8 mouse cellular contexts compared by ENCODE assay signal in genomic region chr11:19849347-19849811, GRCm38 (mm10).
DNase-seq lines count a peak whose midpoint lies in the region; ATAC-seq and TF ChIP-seq lines count a peak whose summit lies in the region.

No protein-coding gene starts in this region.

- no peaks in the 10 kb centered on the region for H3K9me3 ChIP-seq in kidney, embryonic 14.5 days (ENCODE audit: control insufficient read depth, low read length)
- no peaks in the 10 kb centered on the region for H3K9me3 ChIP-seq in limb, embryonic 15.5 days

- TF ChIP-seq POLR2A in embryonic fibroblast, embryonic 13.5 days (IDR thresholded peaks at IDR 0.05; ENCODE audit: low read depth, low read length), result no peak

- H3K27ac ChIP-seq in kidney, embryonic 14.5 days (ENCODE audit: low read depth, low read length), result no peak overlapping the region
- H3K27ac ChIP-seq in embryonic fibroblast, embryonic 13.5 days (ENCODE audit: insufficient read depth, low read length), result peak overlapping the region; percentile 46
- peak overlapping the region; percentile 75 for H3K27ac ChIP-seq in limb, embryonic 15.5 days

- DNase-seq in kidney, adult 18-20 months, result peak; percentile 31
- peak; percentile 72 for DNase-seq in NIH3T3 (ENCODE audit: low read depth)
- no peak for DNase-seq in left cerebral cortex, postnatal 10 days (ENCODE audit: extremely low spot score in 1 of 2, low spot score in 2 of 2)
- no peak for DNase-seq in frontal cortex, adult 2 months (ENCODE audit: extremely low spot score in 1 of 2, low spot score in 1 of 2)
- DNase-seq in heart, adult 9 months (ENCODE audit: low spot score in 2 of 2), result no peak

- no peak for TF ChIP-seq CTCF in embryonic fibroblast, embryonic 13.5 days (IDR thresholded peaks at IDR 0.05; ENCODE audit: borderline replicate concordance, insufficient read depth, low read length)

- no peak overlapping the region for H3K4me2 ChIP-seq in kidney, embryonic 14.5 days (replicated peaks; ENCODE audit: low read depth, low read length)
- H3K4me2 ChIP-seq in limb, embryonic 15.5 days, result no peak overlapping the region

- H3K36me3 ChIP-seq in kidney, embryonic 14.5 days (ENCODE audit: control insufficient read depth, insufficient read depth, low read length), result no peaks in the 10 kb centered on the region
- H3K36me3 ChIP-seq in limb, embryonic 15.5 days, result no peaks in the 10 kb centered on the region

- H3K9ac ChIP-seq in kidney, embryonic 14.5 days (ENCODE audit: low read depth, low read length), result no peak overlapping the region
- H3K9ac ChIP-seq in limb, embryonic 15.5 days, result no peak overlapping the region

- H3K27me3 ChIP-seq in kidney, embryonic 14.5 days (ENCODE audit: control insufficient read depth, insufficient read depth, low read length), result no peaks in the 10 kb centered on the region
- H3K27me3 ChIP-seq in limb, embryonic 15.5 days, result no peaks in the 10 kb centered on the region

- peaks cover 6% of the 10 kb centered on the region; the same call in 1 of the 2 replicates for H3K4me1 ChIP-seq in kidney, embryonic 14.5 days (ENCODE audit: control insufficient read depth, insufficient read depth, low read length)
- H3K4me1 ChIP-seq in embryonic fibroblast, embryonic 13.5 days (ENCODE audit: control insufficient read depth, insufficient read depth, low read length), result peaks cover 11% of the 10 kb centered on the region
- H3K4me1 ChIP-seq in limb, embryonic 15.5 days, result peaks cover 22% of the 10 kb centered on the region

- WGBS in kidney, embryonic 14.5 days, result 46% methylated on average over 4 of the region's 4 CpGs
- WGBS in limb, embryonic 15.5 days, result 27% methylated on average over 4 of the region's 4 CpGs

- intact Hi-C loops in left cerebral cortex, postnatal 10 days (cut with DNase I), result no loop called here

- H3K4me3 ChIP-seq in kidney, embryonic 14.5 days (ENCODE audit: low read length), result no peak overlapping the region
- no peak overlapping the region for H3K4me3 ChIP-seq in embryonic fibroblast, embryonic 13.5 days (ENCODE audit: insufficient read depth, low read length)
- no peak overlapping the region for H3K4me3 ChIP-seq in limb, embryonic 15.5 days

- ATAC-seq in kidney, embryonic 14.5 days (ENCODE audit: low FRiP score, low TSS enrichment), result no peak
- peak; percentile 81 for ATAC-seq in limb, embryonic 15.5 days (ENCODE audit: insufficient number of reproducible peaks, low FRiP score, low TSS enrichment, low read depth)

Comparison
In these comparisons a context has a peak if more than half of its experiments do, and no peak if none do; other contexts are left out.
1. DNase-seq: peak in kidney, adult 18-20 months (single experiment) and NIH3T3 (single experiment); none in left cerebral cortex, postnatal 10 days (0 of 2), frontal cortex, adult 2 months (0 of 2) and heart, adult 9 months (0 of 2).